Mouse (Mus musculus): Measurements from ENCODE around the gene Glis1. TPM values are rescaled to one million over a fixed set of nuclear protein-coding genes. Genes with fewer than 3 reads are reported as not detected.

Glis1 gene
- total RNA-seq (2023), result under 1 TPM in 1 of 2 experiments, not detected in 1; 0.40 TPM

GRCm38 (mm10) chr4:107434356-107435237 lies at the start of gene Glis1:
TSS of gene Glis1 (plus strand) at chr4:107434591.

GRCm38 (mm10) chr4:107684130-107684529 lies 249.7 kb downstream of the Glis1 start, which contains the start of gene Dmrtb1:
TSS of gene Dmrtb1 (minus strand) at chr4:107684230.

Other genes starting within 250 kb of the Glis1 start
- not detected for gene Ldlrad1, start 225.4 kb upstream of the Glis1 start, total RNA-seq (2023)
- gene Lrrc42, start 181.1 kb upstream of the Glis1 start, total RNA-seq (2023), result 10 to 100 TPM; 12.0 to 13.4 TPM
- gene Hspb11, start 181.0 kb upstream of the Glis1 start, total RNA-seq (2023), result 1 to 10 TPM; 7.6 to 8.5 TPM
- gene Dio1, start 127.4 kb upstream of the Glis1 start, total RNA-seq (2023), result not detected
- 10 to 100 TPM; 46.1 to 52.8 TPM for gene Yipf1, start 120.2 kb upstream of the Glis1 start, total RNA-seq (2023)
- gene Ndc1, start 66.8 kb upstream of the Glis1 start, total RNA-seq (2023), result 10 to 100 TPM; 16.4 to 16.5 TPM
- gene Dmrtb1, start 249.6 kb downstream of the Glis1 start, total RNA-seq (2023), result not detected

Measured in neutrophil, adult 59 days (primary cell).